Mouse (Mus musculus): ENCODE results near the gene Cbl. TPM values are rescaled to one million over a fixed set of nuclear protein-coding genes. Genes with fewer than 3 reads are reported as not detected.

Gene Cbl
- polyA plus RNA-seq, 1 experiment from 2014 or later = 12.0 TPM

- Histone ChIP-seq H3K4me2 (no peak overlapping the region), H3K27me3 (replicated peaks; ENCODE audit: control insufficient read depth, insufficient read depth, low read length) (no peaks in the 10 kb centered on the region), H3K4me1 (replicated peaks; ENCODE audit: control insufficient read depth, insufficient read depth, low read length) (peaks cover 4% of the 10 kb centered on the region), H3K36me3 (ENCODE audit: control insufficient read depth, insufficient read depth, low read length) (no peaks in the 10 kb centered on the region), H3K9ac (ENCODE audit: low read depth, low read length) (no peak overlapping the region), H3K4me3 (ENCODE audit: low read depth, low read length) (no peak overlapping the region), H3K9me3 (ENCODE audit: control insufficient read depth, low read length) (no peaks in the 10 kb centered on the region), H3K27ac (ENCODE audit: low read depth, low read length) (no peak overlapping the region)
- no peak for ATAC-seq (replicated peaks; ENCODE audit: low FRiP score)
- no peak for DNase-seq (ENCODE audit: low spot score)
- WGBS = 73% methylated on average over 4 of the region's 4 CpGs
These were observed 3.3 kb upstream of the Cbl start for GRCm38 (mm10) chr9:44237128-44237527.

DNA sequence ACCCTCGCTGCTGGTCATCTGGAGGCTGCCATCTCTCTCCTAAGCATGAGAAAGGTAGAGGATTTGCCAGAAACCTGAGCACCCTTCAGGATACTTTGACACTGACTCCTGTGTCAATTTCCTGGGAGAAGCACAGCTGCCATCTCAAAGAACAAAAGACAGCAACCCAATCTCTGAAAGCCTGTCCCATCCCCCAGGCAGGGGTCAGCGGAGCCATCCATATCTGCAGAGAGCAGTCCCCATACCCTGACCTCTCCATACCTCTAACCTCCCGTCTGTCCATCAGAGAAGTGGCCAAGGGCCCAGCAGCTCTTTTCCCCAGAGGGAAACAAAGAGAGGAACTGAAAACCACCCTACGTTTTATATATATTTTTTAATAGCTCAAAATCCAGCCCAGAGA, 2.8 kb upstream of the Cbl start:
- WGBS = 64% methylated on average over 4 of the region's 4 CpGs

DNA sequence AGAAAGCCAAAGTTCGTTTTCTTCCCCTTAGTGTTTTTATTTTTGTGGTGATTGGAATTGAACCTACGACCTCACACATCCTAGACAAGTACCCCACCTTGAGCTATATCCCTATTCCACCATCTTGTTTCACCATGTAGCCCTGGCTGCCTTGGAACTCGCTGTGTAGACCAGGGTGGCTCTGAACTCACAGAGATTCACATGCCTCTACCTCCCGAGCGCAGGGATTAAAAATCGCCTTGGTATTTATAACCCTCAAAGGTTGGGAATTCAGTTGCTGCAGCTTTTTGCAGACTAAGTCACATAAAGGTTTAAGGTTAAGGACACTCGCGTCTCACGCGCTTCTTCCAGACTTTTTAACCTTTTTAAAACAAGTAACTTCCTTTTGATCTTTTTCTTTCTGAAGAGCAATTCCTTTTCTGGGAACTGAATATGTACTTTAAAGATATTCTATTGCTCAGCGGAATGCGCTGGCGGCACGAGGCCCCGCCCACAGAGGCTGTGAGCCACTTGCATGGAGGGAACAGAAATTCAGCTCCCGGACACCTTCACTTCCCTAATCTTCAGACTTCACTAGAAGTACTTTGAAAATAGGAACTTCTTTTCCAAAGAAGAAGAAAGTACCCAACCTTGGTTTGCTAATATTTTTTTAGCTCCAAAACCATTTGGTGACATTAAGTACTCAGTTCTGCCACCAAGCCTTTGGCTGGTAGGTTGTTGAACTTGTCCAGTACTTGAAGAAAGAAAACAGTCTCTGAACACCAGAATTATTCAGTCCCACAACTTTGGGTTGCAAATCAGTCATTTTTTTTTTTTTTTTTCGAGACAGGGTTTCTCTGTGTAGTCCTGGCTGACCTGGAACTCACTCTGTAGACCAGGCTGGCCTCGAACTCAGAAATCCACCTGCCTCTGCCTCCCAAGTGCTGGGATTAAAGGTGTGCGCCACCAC, 904 bp upstream of the Cbl start:
- peak; percentile 55 for ATAC-seq (replicated peaks; ENCODE audit: low FRiP score)
- no peaks in the 10 kb centered on the region for H3K36me3 ChIP-seq (ENCODE audit: control insufficient read depth, insufficient read depth, low read length)
- peak; percentile 55 for DNase-seq (ENCODE audit: low spot score)

More for the DNA sequence above, 2.8 kb upstream of the Cbl start:
- no peaks in the 10 kb centered on the region for H3K27me3 ChIP-seq (replicated peaks; ENCODE audit: control insufficient read depth, insufficient read depth, low read length)
- ATAC-seq (replicated peaks; ENCODE audit: low FRiP score) (no peak), DNase-seq (ENCODE audit: low spot score) (no peak)
- no peaks in the 10 kb centered on the region for H3K9me3 ChIP-seq (ENCODE audit: control insufficient read depth, low read length)
- no peak overlapping the region for H3K4me2 ChIP-seq
- H3K4me3 ChIP-seq (ENCODE audit: low read depth, low read length) = no peak overlapping the region
- no peak overlapping the region for H3K27ac ChIP-seq (ENCODE audit: low read depth, low read length)
- no peak overlapping the region for H3K9ac ChIP-seq (ENCODE audit: low read depth, low read length)
- H3K4me1 ChIP-seq (replicated peaks; ENCODE audit: control insufficient read depth, insufficient read depth, low read length) = peaks cover 9% of the 10 kb centered on the region
- no peaks in the 10 kb centered on the region for H3K36me3 ChIP-seq (ENCODE audit: control insufficient read depth, insufficient read depth, low read length)

DNA sequence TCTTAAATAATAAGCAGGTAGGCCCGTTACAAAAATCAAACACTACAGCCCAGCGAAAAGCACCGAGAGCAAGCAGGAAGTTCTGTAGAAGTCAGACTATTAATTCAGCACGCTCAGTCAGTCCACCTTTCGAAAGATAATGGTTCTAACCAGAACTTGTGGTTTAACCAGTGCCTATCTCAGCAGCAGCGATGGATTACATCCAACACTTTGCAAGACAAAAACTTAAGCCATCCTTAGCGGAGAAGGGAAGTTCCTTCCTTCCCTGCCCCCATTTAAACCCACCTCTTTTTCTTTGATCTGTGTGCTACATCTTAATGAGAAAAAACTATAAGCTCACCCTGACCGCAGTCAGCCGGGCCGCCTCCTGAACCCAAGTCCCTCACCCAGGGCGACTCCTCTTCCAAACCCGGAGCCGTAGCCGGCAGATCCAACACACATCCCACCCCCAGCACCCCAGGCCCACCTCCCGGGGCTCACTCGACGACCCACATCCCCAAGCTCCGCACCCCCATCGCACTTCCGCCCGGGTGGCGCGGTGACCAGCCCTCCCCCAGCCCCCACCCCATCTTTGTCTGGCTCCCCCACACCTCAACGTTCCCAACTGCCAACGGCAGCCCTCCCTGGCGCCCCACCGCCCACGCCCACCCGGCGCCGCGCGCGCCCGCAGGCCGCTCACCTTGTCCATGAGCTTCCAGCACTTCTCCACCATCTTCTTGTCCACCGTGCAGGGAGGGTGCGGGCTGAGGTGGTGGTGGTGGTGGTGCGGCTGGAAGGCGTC, 638 bp downstream of the Cbl start:
- peak overlapping the region; percentile 91 for H3K4me3 ChIP-seq (ENCODE audit: low read depth, low read length)
- peak overlapping the region; percentile 90 for H3K9ac ChIP-seq (ENCODE audit: low read depth, low read length)
- no peaks in the 10 kb centered on the region for H3K36me3 ChIP-seq (ENCODE audit: control insufficient read depth, insufficient read depth, low read length)
- H3K4me1 ChIP-seq (replicated peaks; ENCODE audit: control insufficient read depth, insufficient read depth, low read length) = peaks cover 16% of the 10 kb centered on the region
- no peak for DNase-seq (ENCODE audit: low spot score)
- under 1% methylated on average over 40 of the region's 40 CpGs for WGBS
- ATAC-seq (replicated peaks; ENCODE audit: low FRiP score) = peak; percentile 67
- no peaks in the 10 kb centered on the region for H3K27me3 ChIP-seq (replicated peaks; ENCODE audit: control insufficient read depth, insufficient read depth, low read length)
- no peaks in the 10 kb centered on the region for H3K9me3 ChIP-seq (ENCODE audit: control insufficient read depth, low read length)
- H3K27ac ChIP-seq (ENCODE audit: low read depth, low read length) = peak overlapping the region; percentile 94
- peak overlapping the region; percentile 85 for H3K4me2 ChIP-seq

More for the DNA sequence above, 904 bp upstream of the Cbl start:
- H3K27ac ChIP-seq (ENCODE audit: low read depth, low read length) = peak overlapping the region; percentile 94; the same call in 1 of the 2 replicates
- H3K4me2 ChIP-seq = peak overlapping the region; percentile 85
- H3K4me1 ChIP-seq (replicated peaks; ENCODE audit: control insufficient read depth, insufficient read depth, low read length) = peaks cover 15% of the 10 kb centered on the region
- H3K4me3 ChIP-seq (ENCODE audit: low read depth, low read length) = peak overlapping the region; percentile 91
- no peaks in the 10 kb centered on the region for H3K27me3 ChIP-seq (replicated peaks; ENCODE audit: control insufficient read depth, insufficient read depth, low read length)
- H3K9me3 ChIP-seq (ENCODE audit: control insufficient read depth, low read length) = no peaks in the 10 kb centered on the region
- 18% methylated on average over 19 of the region's 19 CpGs for WGBS
- peak overlapping the region; percentile 41 for H3K9ac ChIP-seq (ENCODE audit: low read depth, low read length)

DNA sequence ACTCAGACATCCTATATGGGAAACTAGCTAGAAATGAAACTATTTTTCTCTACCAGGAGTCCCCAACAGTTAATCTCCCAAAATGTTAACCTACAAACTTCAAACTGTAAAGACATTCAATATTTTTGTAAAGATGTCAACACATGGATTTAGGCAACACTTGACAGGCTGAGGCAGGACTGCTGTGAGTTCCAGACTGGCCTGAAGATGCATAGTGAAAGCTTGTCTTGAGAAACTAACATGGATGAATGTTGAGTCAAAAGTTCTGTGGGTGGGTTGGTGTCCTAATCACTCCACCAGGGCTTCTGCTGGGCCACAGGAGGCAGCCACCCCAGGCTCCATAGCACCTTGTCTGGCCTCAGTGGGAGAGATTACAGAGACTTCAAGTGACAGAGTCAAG, 2.2 kb downstream of the Cbl start:
- Histone ChIP-seq H3K9ac (ENCODE audit: low read depth, low read length) (0 out of 2 replicates have a peak overlapping the region, but pooled peaks have one; percentile 31), H3K4me1 (replicated peaks; ENCODE audit: control insufficient read depth, insufficient read depth, low read length) (peaks cover 19% of the 10 kb centered on the region), H3K27ac (ENCODE audit: low read depth, low read length) (no peak overlapping the region), H3K27me3 (replicated peaks; ENCODE audit: control insufficient read depth, insufficient read depth, low read length) (no peaks in the 10 kb centered on the region), H3K9me3 (ENCODE audit: control insufficient read depth, low read length) (no peaks in the 10 kb centered on the region), H3K4me3 (ENCODE audit: low read depth, low read length) (peak overlapping the region; percentile 91; the same call in 1 of the 2 replicates), H3K36me3 (ENCODE audit: control insufficient read depth, insufficient read depth, low read length) (no peaks in the 10 kb centered on the region), H3K4me2 (peak overlapping the region; percentile 85)
- no peak for ATAC-seq (replicated peaks; ENCODE audit: low FRiP score)
- no peak for DNase-seq (ENCODE audit: low spot score)

GRCm38 (mm10) chr9:44225993-44226392, 7.9 kb downstream of the Cbl start:
- ATAC-seq (replicated peaks; ENCODE audit: low FRiP score) = no peak
- DNase-seq (ENCODE audit: low spot score) = no peak
- WGBS = 71% methylated on average over 6 of the region's 6 CpGs
- H3K9ac ChIP-seq (ENCODE audit: low read depth, low read length) = no peak overlapping the region
- H3K9me3 ChIP-seq (ENCODE audit: control insufficient read depth, low read length) = no peaks in the 10 kb centered on the region
- no peak overlapping the region for H3K4me3 ChIP-seq (ENCODE audit: low read depth, low read length)
- no peaks in the 10 kb centered on the region for H3K27me3 ChIP-seq (replicated peaks; ENCODE audit: control insufficient read depth, insufficient read depth, low read length)
- H3K27ac ChIP-seq (ENCODE audit: low read depth, low read length) = no peak overlapping the region
- peaks cover 2% of the 10 kb centered on the region for H3K36me3 ChIP-seq (ENCODE audit: control insufficient read depth, insufficient read depth, low read length)
- H3K4me2 ChIP-seq = no peak overlapping the region
- 0 out of 2 replicates have a peak, but pooled peaks cover 7% of the 10 kb centered on the region for H3K4me1 ChIP-seq (replicated peaks; ENCODE audit: control insufficient read depth, insufficient read depth, low read length)

- H3K4me2 ChIP-seq = no peak overlapping the region
- no peaks in the 10 kb centered on the region; the same call in 1 of the 2 replicates for H3K4me1 ChIP-seq (replicated peaks; ENCODE audit: control insufficient read depth, insufficient read depth, low read length)
- H3K9ac ChIP-seq (ENCODE audit: low read depth, low read length) = no peak overlapping the region
- ATAC-seq (replicated peaks; ENCODE audit: low FRiP score) (no peak), DNase-seq (ENCODE audit: low spot score) (no peak)
- no peak overlapping the region for H3K4me3 ChIP-seq (ENCODE audit: low read depth, low read length)
- no peak overlapping the region for H3K27ac ChIP-seq (ENCODE audit: low read depth, low read length)
- H3K27me3 ChIP-seq (replicated peaks; ENCODE audit: control insufficient read depth, insufficient read depth, low read length) = no peaks in the 10 kb centered on the region
- WGBS = 91% methylated on average over 14 of the region's 14 CpGs
- no peaks in the 10 kb centered on the region for H3K9me3 ChIP-seq (ENCODE audit: control insufficient read depth, low read length)
- 0 out of 2 replicates have a peak, but pooled peaks cover 2% of the 10 kb centered on the region for H3K36me3 ChIP-seq (ENCODE audit: control insufficient read depth, insufficient read depth, low read length)
These were observed 20.3 kb downstream of the Cbl start for GRCm38 (mm10) chr9:44213538-44213937.

GRCm38 (mm10) chr9:44212406-44212805, 21.4 kb downstream of the Cbl start:
- H3K36me3 ChIP-seq (ENCODE audit: control insufficient read depth, insufficient read depth, low read length) = 0 out of 2 replicates have a peak, but pooled peaks cover 2% of the 10 kb centered on the region
- DNase-seq (ENCODE audit: low spot score) (no peak), ATAC-seq (replicated peaks; ENCODE audit: low FRiP score) (no peak)
- peaks cover 3% of the 10 kb centered on the region; the same call in 1 of the 2 replicates for H3K4me1 ChIP-seq (replicated peaks; ENCODE audit: control insufficient read depth, insufficient read depth, low read length)
- H3K9ac ChIP-seq (ENCODE audit: low read depth, low read length) = no peak overlapping the region
- no peak overlapping the region for H3K4me3 ChIP-seq (ENCODE audit: low read depth, low read length)
- no peaks in the 10 kb centered on the region for H3K9me3 ChIP-seq (ENCODE audit: control insufficient read depth, low read length)
- H3K27ac ChIP-seq (ENCODE audit: low read depth, low read length) = no peak overlapping the region
- 93% methylated on average over 4 of the region's 4 CpGs for WGBS
- no peak overlapping the region for H3K4me2 ChIP-seq
- H3K27me3 ChIP-seq (replicated peaks; ENCODE audit: control insufficient read depth, insufficient read depth, low read length) = no peaks in the 10 kb centered on the region
